Mouse (Mus musculus): ENCODE results near the gene Acads.

GRCm38 (mm10) chr5:115140726-115141125 is 21.6 kb upstream of the Acads start:
- TF ChIP-seq MAZ (IDR thresholded peaks at IDR 0.05; ENCODE audit: low read depth, low read length) (no peak), CTCF (IDR thresholded peaks at IDR 0.05 in 2 of 3, conservative IDR thresholded peaks at IDR 0.05 in 1 of 3; ENCODE audit: control insufficient read depth in 1 of 3, insufficient read depth in 1 of 3, low read depth in 2 of 3, low read length in 3 of 3, poor library complexity in 1 of 3, severe bottlenecking in 1 of 3) (no peak), POLR2A (IDR thresholded peaks at IDR 0.05; ENCODE audit: control insufficient read depth in 1 of 2, insufficient read depth in 1 of 2, low read depth in 1 of 2, low read length in 2 of 2, poor library complexity in 1 of 2) (no peak), EP300 (IDR thresholded peaks at IDR 0.05; ENCODE audit: low read depth in 1 of 2, low read length in 2 of 2) (no peak), POLR2AphosphoS5 (IDR thresholded peaks at IDR 0.05; ENCODE audit: borderline replicate concordance, low read depth, low read length) (no peak), ZNF384 (IDR thresholded peaks at IDR 0.05; ENCODE audit: low read depth, low read length) (no peak), SIN3A (IDR thresholded peaks at IDR 0.05; ENCODE audit: low read length) (no peak), ZMIZ1 (IDR thresholded peaks at IDR 0.05; ENCODE audit: low read depth, low read length) (no peak), MAX (IDR thresholded peaks at IDR 0.05; ENCODE audit: low read length) (no peak), CHD2 (IDR thresholded peaks at IDR 0.05; ENCODE audit: low read length) (no peak), HCFC1 (IDR thresholded peaks at IDR 0.05; ENCODE audit: low read depth, low read length) (no peak), UBTF (IDR thresholded peaks at IDR 0.05; ENCODE audit: borderline replicate concordance, insufficient read depth, low read depth, low read length) (no peak), TCF12 (IDR thresholded peaks at IDR 0.05; ENCODE audit: low read depth, low read length) (no peak)
